Mouse (Mus musculus): ENCODE measurements at regions not wholly inside any gene's neighbourhood (a gene's known extent, or its start where the extent isn't known, plus 50 kb on each side); places are given as distances from the start of the nearest gene placed in this dataset.

GRCm38 (mm10) chr7:88954978-88955377 lies 449.0 kb downstream of the Tmem135 start:
- no peak for DNase-seq

GRCm38 (mm10) chr7:88945338-88945737 lies 458.7 kb downstream of the Tmem135 start:
- DNase-seq: no peak

- no peak for DNase-seq
Observed at GRCm38 (mm10) chr7:88944936-88945335, 459.1 kb downstream of the Tmem135 start.

GRCm38 (mm10) chr7:88941246-88941910 lies 462.6 kb downstream of the Tmem135 start:
- DNase-seq: no peak

GRCm38 (mm10) chr7:88940196-88940595 lies 463.8 kb downstream of the Tmem135 start:
- DNase-seq: no peak

DNA sequence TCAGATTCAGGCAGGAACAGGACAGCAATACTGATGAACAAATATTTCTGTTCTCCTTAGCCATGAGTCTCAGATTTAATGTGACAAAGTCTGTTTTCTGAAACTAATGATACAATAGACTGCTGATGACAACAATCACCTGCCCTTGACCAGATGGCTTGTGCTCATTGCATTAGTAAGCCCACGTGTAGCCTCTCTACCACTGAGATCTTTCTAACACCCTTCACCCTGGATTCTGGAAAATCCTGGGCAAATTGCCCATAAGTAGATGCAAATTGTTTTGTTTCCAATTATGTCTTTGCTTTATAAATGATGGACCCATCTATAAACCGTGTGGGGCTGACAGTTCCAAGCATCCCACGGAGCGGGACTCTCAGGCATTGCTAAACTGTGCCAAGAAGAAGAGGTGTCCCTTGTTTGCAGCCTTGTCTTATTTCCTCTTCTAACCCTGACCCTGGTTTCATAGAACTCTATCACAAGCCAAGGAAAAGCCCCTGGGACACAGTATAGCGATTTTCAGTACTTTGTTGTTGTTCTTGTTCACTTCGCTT lies 475.7 kb downstream of the Tmem135 start:
- no peak for DNase-seq

All from adrenal gland, postnatal 10 days (tissue).